Mouse (Mus musculus) spleen, postnatal 4 days (tissue): ENCODE results near the gene Btbd35f8.
"Not testable (repeated sequence)": the region's sequence is repeated elsewhere in the genome, so short reads cannot be mapped to it uniquely, and the experiment has no call there.

Experiments
- DNase-seq, 2 experiments: peaks; one replicate each; pipeline ENCODE4 v3.0.0; 2022; ENCODE audit warnings: low spot score in 2 of 2

Gene Btbd35f8

GRCm38 (mm10) chrX:34450224-34450623 is at the start of gene Btbd35f8:
TSS of gene Btbd35f8 (plus strand) at chrX:34450524.
- DNase-seq: not testable (repeated sequence)
